Mouse (Mus musculus): ENCODE data around the gene Pde5a. TPM values are rescaled to one million over a fixed set of nuclear protein-coding genes. Genes with fewer than 3 reads are reported as not detected.

Pde5a gene
- total and polyA plus RNA-seq, 2 experiments from 2014 or later: 1.00 to 6.1 TPM

- H3K36me3 ChIP-seq (replicated peaks; ENCODE audit: control insufficient read depth, insufficient read depth, low read length): no peaks in the 10 kb centered on the region
- H3K4me1 ChIP-seq (ENCODE audit: control insufficient read depth, insufficient read depth): no peaks in the 10 kb centered on the region
- H3K27me3 ChIP-seq (ENCODE audit: control insufficient read depth, insufficient read depth, low read length): no peaks in the 10 kb centered on the region
- no peak overlapping the region for H3K9ac ChIP-seq (replicated peaks; ENCODE audit: low read depth, low read length)
- no peak for ATAC-seq (ENCODE audit: insufficient read depth, low read depth)
- no peak overlapping the region for H3K27ac ChIP-seq (ENCODE audit: low read depth)
- H3K4me3 ChIP-seq (ENCODE audit: low read depth, low read length): no peak overlapping the region
- no peak for DNase-seq (ENCODE audit: low spot score)
- TF ChIP-seq EP300 (IDR thresholded peaks at IDR 0.05; ENCODE audit: low read depth): no peak
- no peak for TF ChIP-seq CTCF (IDR thresholded peaks at IDR 0.05; ENCODE audit: low read depth)
- H3K9me3 ChIP-seq (replicated peaks; ENCODE audit: control insufficient read depth, low read length): no peaks in the 10 kb centered on the region
- H3K4me2 ChIP-seq (ENCODE audit: low read depth, low read length): no peak overlapping the region
- 81% methylated on average over 2 of the region's 2 CpGs for WGBS
Measured at GRCm38 (mm10) chr3:122907841-122908240, 179.1 kb downstream of the Pde5a start.

Other genes starting within 250 kb of the Pde5a start
- gene Fnbp1l, start 109.2 kb upstream of the Pde5a start, total RNA-seq (2014; rRNA removed; ENCODE audit: low replicate concordance): 11.2 and 11.9 TPM in 2 replicates
- 16.8 and 18.0 TPM in 2 replicates for gene Fnbp1l, start 109.2 kb upstream of the Pde5a start, polyA plus RNA-seq (2015; fragmentation: Nextera tagmentation; extraction: Ambion mirVana)
- not detected in 2 replicates for gene Fabp2, start 166.1 kb downstream of the Pde5a start, total RNA-seq (2014; rRNA removed; ENCODE audit: low replicate concordance)
- gene Fabp2, start 166.1 kb downstream of the Pde5a start, polyA plus RNA-seq (2015; fragmentation: Nextera tagmentation; extraction: Ambion mirVana): not detected in 2 replicates
- gene Gm10959, start 190.4 kb downstream of the Pde5a start, total RNA-seq (2014; rRNA removed; ENCODE audit: low replicate concordance): not detected in 2 replicates
- not detected in 2 replicates for gene Gm10959, start 190.4 kb downstream of the Pde5a start, polyA plus RNA-seq (2015; fragmentation: Nextera tagmentation; extraction: Ambion mirVana)
- 38.5 and 61.3 TPM in 2 replicates for gene 1810037I17Rik, start 195.3 kb downstream of the Pde5a start, total RNA-seq (2014; rRNA removed; ENCODE audit: low replicate concordance)
- gene 1810037I17Rik, start 195.3 kb downstream of the Pde5a start, polyA plus RNA-seq (2015; fragmentation: Nextera tagmentation; extraction: Ambion mirVana): 112 and 123 TPM in 2 replicates